Mouse (Mus musculus): ENCODE results near the gene Taf7l.

The Taf7l gene

DNA sequence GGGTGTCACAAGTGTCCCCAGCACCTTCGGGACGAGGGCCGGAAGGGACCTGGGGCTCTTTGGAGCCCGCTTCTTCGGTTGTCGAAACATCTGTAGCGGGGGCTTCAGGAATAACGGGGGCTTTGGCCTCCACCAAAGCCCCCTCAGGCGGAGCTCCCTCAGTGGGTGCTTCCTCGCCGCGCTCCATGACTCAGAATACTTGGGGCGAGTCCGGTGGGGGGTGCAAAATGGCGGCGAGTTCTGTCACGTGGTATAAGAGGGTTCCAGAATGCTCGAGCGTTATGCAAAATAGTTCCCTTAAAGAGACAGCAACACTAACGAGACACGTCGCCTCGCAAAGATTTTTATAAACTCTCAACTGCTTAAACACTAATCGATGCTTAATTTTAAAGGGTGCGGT, at the start of gene Taf7l:
Taf7l (minus strand) TSS at position 201 of the 400 bp plus-strand sequence.
- CTCF ChIA-PET, result no interaction called here
- POLR2A ChIA-PET, result no interaction called here

DNA sequence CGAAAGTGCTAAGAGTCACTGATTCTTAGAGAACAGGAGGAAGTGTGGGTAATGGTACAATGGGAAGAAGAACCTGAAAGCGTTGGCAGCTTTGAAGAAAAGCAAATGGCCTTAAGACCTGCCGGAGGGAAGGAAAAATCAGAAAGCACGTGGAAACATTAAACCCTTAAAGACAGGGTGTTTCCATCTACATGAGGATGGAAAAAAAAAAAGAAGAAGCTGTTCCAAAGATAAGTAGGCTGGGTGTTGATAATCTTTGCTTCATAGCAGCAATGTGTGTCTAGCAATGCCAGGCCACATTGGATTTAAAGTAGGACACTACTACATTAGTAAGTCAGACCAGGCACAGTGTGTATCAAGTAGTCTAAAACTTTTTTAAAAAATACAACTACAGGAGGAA, 49.0 kb upstream of the Taf7l start:
- CTCF ChIA-PET, result interaction anchor here in 1 of 4 experiments (0.6 to 0.7 kb wide), 2 partner anchors 14 to 716 kb away, joined by 3 to 7 read pairs; no protein-coding TSS in a partner anchor
- POLR2A ChIA-PET, result no interaction called here

GRCm38 (mm10) chrX:134523772-134524171, 47.5 kb upstream of the Taf7l start:
- POLR2A ChIA-PET, result no interaction called here
- CTCF ChIA-PET, result no interaction called here

DNA sequence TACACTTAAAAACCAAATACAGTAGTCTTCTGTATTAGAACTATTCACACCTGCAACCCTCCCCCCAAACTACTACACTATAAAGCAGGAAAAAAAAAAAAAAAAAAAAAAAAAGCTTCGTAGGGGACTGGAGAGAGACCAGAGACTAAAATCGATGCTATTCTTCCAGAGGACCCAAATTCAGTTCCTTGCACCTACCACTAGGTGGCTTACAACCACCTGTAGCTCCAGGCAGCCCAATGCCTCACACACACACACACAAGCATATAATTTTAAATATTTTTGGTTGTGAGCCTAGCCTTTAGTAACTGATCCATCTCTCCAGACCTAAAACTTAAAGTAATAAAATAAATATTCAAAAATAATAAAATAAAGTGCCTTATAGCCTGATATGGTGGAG, 33.2 kb upstream of the Taf7l start:
- CTCF ChIA-PET, result interaction anchor here (0.6 to 1.2 kb wide), 14 partner anchors 8 to 1162 kb away, joined by 3 to 6 read pairs (median 4); partner anchors contain the start of gene Rpl36a (in 1 of the 4)
- POLR2A ChIA-PET, result interaction anchor here in 2 of 4 experiments (0.7 to 0.9 kb wide), 2 partner anchors 75 to 373 kb away, joined by 3 to 6 read pairs; no protein-coding TSS in a partner anchor

DNA sequence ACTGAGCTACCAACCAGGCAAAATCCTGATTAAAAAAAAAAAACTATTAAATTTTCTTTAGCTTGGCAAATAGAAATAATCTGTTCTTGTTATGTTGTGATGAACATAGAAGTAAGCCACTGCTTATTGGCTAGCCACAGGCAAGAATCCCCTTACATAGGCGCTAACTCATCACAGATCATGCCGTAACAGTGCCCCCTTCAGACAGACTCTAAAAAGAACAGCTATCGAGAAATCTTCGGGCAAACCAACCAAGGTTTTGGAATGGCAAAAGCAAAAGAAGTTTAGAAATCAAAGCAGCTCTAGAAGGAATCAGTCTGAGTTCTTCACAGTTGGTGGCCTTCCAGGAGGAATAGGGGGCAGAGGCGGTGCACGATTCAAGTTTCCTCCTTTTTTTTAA, 31.7 kb upstream of the Taf7l start:
- POLR2A ChIA-PET, result interaction anchor here in 2 of 4 experiments (0.7 to 1.2 kb wide), 3 partner anchors 77 to 501 kb away, joined by 3 read pairs; partner anchors contain the start of genes Rpl36a (in 2 of the 2) and Zmat1 (in 1 of the 2)
- CTCF ChIA-PET, result interaction anchor here (0.5 to 1.7 kb wide), 8 partner anchors 18 to 560 kb away, joined by 3 to 16 read pairs (median 4); partner anchors contain the start of gene Drp2 (in 1 of the 4)

GRCm38 (mm10) chrX:134500651-134501050, 24.4 kb upstream of the Taf7l start:
- CTCF ChIA-PET, result interaction anchor here in 3 of 4 experiments (0.6 to 1.5 kb wide), 3 partner anchors 9 kb away, joined by 3 to 5 read pairs (median 5); no protein-coding TSS in a partner anchor
- POLR2A ChIA-PET, result no interaction called here

DNA sequence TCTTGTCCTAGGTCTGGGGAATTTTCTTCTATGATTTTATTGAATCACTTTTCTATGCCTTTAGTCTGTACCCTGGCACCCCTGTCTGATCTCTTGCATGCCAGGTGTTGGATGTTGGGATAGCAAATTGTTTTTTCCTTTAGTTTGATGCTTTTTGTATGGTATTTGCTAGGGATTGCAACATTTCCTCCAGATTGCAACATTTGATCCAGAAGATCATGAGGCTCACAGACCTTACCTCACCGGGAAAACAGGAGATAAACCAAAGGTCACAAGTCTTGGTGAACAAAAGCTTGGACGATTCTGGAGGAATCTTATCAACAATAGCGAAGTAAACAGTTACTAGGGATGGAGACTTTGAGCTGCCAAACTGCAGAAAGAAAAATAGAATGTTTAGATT, 5.4 kb upstream of the Taf7l start:
- POLR2A ChIA-PET, result no interaction called here
- CTCF ChIA-PET, result no interaction called here

DNA sequence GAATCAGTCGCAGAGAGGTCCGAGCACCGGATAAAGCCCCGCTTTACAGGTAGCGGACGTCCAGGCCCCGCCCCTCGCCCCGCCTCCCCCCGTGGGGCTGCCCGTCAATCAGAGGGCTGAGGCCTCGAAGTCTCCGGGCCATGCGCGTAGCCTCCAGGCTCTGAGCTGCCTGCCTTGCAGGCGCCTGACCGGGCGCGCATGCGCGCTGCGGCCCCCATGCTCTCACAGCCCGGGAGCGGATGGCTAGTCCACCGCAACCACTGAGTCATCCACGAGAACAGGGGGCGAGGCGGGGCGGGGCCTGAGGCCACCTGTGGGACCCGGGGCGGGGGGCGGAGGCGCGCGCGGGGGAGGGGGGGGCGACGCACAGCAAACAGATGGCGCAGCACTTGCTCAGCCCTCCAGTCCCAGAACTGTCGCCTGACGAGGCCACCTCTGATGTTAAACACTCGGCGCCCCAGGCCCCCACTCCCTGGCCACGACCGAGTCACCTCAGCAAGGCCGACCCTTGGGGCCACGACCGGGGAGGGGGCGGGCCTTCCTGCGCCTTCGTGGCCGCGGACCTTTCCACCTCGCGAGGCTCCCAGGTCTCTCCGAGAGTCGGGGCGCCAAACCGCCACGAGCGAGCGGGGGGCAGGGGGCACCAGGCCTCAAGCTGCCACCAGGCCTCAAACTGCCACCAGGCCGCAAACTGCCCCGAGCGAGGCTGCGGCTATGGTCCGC, 1.1 kb downstream of the Taf7l start:
- ChIA-PET CTCF (no interaction called here), POLR2A (interaction anchor here in 3 of 4 experiments (0.6 to 1.0 kb wide), 3 partner anchors 64 to 114 kb away, joined by 3 to 4 read pairs (median 3); partner anchors contain the start of gene Rpl36a (in 1 of the 3))

- POLR2A ChIA-PET, result no interaction called here
These were observed 49.0 kb downstream of the Taf7l start for GRCm38 (mm10) chrX:134427307-134427706.

DNA sequence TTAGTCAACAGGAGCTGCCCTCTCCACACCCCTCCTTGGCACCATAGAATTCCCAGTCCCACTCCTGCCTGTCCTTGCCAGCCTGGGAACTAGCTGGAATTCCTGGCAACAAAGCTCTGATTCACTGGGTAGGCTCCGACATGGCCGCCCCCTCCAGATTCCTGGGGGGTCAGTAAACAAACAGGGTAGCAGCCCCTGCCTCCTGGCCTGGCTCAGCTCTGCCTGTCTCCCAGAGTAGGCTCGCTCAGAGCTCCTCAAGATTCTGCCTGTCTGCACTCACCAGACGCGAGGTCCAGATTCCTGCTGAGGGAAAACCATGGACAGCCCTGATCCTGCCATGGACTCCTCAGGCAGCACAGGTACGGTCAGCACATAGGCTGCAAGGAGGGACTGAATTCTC, 49.5 kb downstream of the Taf7l start:
- CTCF ChIA-PET, result interaction anchor here in 2 of 4 experiments (0.5 to 1.6 kb wide), 5 partner anchors 39 to 319 kb away, joined by 3 to 4 read pairs (median 3); no protein-coding TSS in a partner anchor
- POLR2A ChIA-PET, result interaction anchor here in 2 of 4 experiments (0.5 to 0.9 kb wide), 3 partner anchors 32 to 413 kb away, joined by 3 to 4 read pairs (median 3); partner anchors contain the start of gene Rpl36a (in 1 of the 2)

More at GRCm38 (mm10) chrX:134427307-134427706, 49.0 kb downstream of the Taf7l start:
- CTCF ChIA-PET, result interaction anchor here in 1 of 4 experiments (0.5 to 1.4 kb wide), 3 partner anchors 39 to 293 kb away, joined by 3 to 4 read pairs (median 3); no protein-coding TSS in a partner anchor

GRCm38 (mm10) chrX:134425798-134426197, 50.5 kb downstream of the Taf7l start:
- POLR2A ChIA-PET, result interaction anchor here in 2 of 4 experiments (0.6 to 0.7 kb wide), 4 partner anchors 12 to 582 kb away, joined by 3 to 4 read pairs (median 3); partner anchors contain the start of genes Gla (in 1 of the 2) and Hnrnph2 (in 1 of the 2)
- CTCF ChIA-PET, result interaction anchor here in 1 of 4 experiments (1.6 kb wide), 1 partner anchor 82 kb away, joined by 4 read pairs; no protein-coding TSS in a partner anchor

GRCm38 (mm10) chrX:134424263-134424662, 52.0 kb downstream of the Taf7l start:
- ChIA-PET CTCF (no interaction called here), POLR2A (interaction anchor here in 1 of 4 experiments (0.6 kb wide), 1 partner anchor 15 kb away, joined by 7 read pairs; no protein-coding TSS in a partner anchor)

DNA sequence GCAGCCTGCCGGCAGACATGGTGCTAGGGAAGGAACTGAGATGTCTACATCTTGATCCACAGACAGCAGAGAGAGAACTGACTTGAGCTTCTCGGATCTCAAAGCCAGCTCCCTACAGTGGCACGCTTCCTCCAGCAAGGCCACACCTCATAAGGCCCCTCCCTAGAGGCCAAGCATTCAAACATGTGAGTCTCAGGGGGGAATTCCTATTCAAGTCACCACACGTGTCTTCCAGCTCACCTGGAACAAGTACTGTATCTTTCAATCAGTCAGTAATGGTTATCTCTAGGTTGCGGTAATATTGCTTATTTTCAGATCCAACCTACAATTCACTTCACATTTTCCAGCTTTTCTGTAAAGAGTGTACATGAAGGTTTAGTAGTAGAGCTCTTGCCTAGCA, 56.2 kb downstream of the Taf7l start:
- POLR2A ChIA-PET, result no interaction called here
- CTCF ChIA-PET, result no interaction called here

DNA sequence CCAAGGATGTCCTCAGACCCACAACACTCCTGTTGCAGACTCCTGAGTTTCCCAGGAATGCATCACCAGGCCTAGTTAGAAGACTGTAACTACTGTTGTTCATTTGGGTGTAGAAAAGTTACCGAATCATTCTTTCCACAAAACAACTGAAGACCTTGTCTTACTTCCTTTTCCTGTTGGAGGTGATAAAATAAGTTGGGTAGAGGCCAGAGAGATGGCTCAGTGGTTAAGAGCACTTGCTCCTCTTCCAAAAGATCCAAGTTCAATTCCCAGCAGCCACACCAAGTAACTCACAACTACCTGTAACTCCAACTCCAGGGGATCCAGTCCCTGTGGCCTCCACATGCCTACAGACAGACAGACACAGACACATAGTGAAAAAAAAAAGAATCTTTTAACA, 64.2 kb downstream of the Taf7l start:
- CTCF ChIA-PET, result no interaction called here

More for the DNA sequence above, 64.2 kb downstream of the Taf7l start:
- POLR2A ChIA-PET, result no interaction called here
